15 mouse cellular contexts compared by ENCODE assay signal in the genomic region with DNA sequence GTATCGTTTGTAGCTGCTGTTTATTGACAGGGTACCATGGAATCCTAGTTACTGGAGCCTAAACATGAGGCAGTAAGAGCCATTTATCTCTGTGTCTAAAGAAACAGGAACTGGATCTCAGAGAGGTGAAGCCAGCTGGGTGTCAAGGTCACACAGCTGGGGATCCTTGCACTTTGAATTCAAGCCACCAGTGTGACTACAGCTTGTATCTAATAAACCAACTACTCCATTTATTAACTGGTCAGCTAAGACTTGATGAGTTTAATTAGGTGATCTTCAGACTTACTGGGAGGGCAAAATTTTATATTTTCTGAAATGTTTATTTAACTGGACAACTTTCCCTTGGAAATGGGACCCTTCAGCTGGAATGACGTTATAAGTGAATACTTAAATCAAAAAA.
"Had no signal": no experiment of that assay in that cellular context is flagged by ENCODE, and none has a peak within 500 bp of the region (broad histone marks: within the 10 kb centered on the region; RNA-seq: fewer than 3 reads in every experiment).

No protein-coding gene starts in this region.

- DNase-seq: kidney, postnatal 25 days; layer of hippocampus, adult 9-11 months; layer of hippocampus, postnatal 36 days; liver; liver, embryonic 13.5 days; liver, postnatal 0 days; right cerebral cortex, postnatal 14 days; thymus, adult 2 months; thymus, postnatal 25 days had no signal

- H3K4me3 ChIP-seq: limb, embryonic 12.5 days; liver, embryonic 13.5 days; midbrain, embryonic 15.5 days; neural tube, embryonic 13.5 days; stomach, embryonic 15.5 days had no signal

- H3K27ac ChIP-seq: limb, embryonic 12.5 days; liver, embryonic 13.5 days; midbrain, embryonic 15.5 days; neural tube, embryonic 13.5 days; stomach, embryonic 15.5 days had no signal

- H3K4me1 ChIP-seq: liver, embryonic 13.5 days; midbrain, embryonic 15.5 days; neural tube, embryonic 13.5 days; stomach, embryonic 15.5 days had no signal

- ATAC-seq: intestine, embryonic 16.5 days; liver, postnatal 0 days; midbrain, embryonic 15.5 days had no signal

- H3K9ac ChIP-seq: limb, embryonic 12.5 days; liver, embryonic 13.5 days; liver, postnatal 0 days; midbrain, embryonic 15.5 days; neural tube, embryonic 13.5 days; stomach, embryonic 15.5 days had no signal

- H3K36me3 ChIP-seq: limb, embryonic 12.5 days; liver, embryonic 13.5 days; midbrain, embryonic 15.5 days; neural tube, embryonic 13.5 days; stomach, embryonic 15.5 days had no signal

- H3K4me2 ChIP-seq: limb, embryonic 12.5 days; liver, embryonic 13.5 days; midbrain, embryonic 11.5 days; midbrain, embryonic 15.5 days; neural tube, embryonic 13.5 days; stomach, embryonic 15.5 days had no signal

- H3K9me3 ChIP-seq: limb, embryonic 12.5 days; liver, embryonic 13.5 days; midbrain, embryonic 15.5 days; neural tube, embryonic 13.5 days; stomach, embryonic 15.5 days had no signal

- H3K27me3 ChIP-seq: limb, embryonic 12.5 days; liver, embryonic 13.5 days; midbrain, embryonic 15.5 days; stomach, embryonic 15.5 days had no signal
